Mouse (Mus musculus) liver, embryonic 18 days (tissue): Measurements from ENCODE around the gene Rc3h2. TPM values are rescaled to one million over a fixed set of nuclear protein-coding genes. Genes with fewer than 3 reads are reported as not detected.

Experiments used
- polyA plus RNA-seq: library from polyadenylated mRNA; depleted of rRNA; stranded (reverse); fragments of >200 nt; gene quantifications from 2 replicates; pipeline ENCODE4 v1.2.3, GENCODE M21; 2012; rRNA removed

Rc3h2 gene
- polyA plus RNA-seq = 3.7 and 4.3 TPM in 2 replicates

DNA sequence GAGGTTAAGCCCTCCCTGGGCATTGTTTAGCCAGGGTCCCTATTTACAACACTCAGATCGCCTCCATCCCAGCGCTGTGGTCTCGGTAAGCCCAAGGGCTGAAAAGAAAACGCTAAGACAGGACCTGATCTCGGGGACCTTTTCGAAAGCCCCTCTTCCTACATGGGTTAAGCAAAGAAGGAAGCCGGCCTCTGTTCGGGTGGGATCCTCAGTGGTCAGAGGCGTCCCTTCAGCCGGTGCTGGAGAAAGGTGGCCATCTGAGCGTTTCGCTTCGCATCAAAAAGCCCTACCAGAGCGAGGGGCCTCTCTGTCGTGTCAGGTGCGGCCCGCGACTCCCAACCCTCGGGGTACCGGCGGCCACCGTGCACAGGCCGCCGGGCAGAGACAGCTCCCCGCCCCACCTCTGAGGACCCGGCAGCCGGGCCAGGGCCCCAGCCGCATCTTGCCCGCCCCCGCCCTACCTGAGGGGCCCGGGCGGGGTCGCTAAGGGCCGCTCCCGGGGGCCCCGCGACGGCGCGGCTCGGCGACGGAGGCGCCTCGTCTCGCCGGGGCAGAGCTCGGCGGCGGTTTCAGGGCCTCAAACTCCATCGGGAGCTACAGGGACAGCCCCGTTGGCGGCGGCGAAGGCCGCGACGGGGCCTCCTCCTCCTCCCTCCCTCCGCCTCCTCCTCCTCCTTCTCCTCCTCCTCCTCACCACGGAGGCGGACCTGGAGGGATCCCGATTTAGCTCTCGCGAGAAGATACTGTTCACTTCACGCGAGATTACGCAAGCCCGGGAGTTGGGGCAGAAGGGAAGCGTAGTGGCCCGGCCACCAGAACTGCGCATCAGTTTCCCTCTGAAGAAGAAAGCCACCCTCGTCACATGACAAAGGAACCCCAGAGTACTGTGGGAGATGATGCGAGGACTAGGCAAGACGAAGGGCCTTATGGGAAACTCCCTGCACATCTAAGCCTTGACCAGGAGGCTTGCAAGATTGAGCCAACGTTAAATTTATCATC, at the start of gene Rc3h2:
TSS of gene Rc3h2 (minus strand) at position 598 of the 999 bp plus-strand sequence.

DNA sequence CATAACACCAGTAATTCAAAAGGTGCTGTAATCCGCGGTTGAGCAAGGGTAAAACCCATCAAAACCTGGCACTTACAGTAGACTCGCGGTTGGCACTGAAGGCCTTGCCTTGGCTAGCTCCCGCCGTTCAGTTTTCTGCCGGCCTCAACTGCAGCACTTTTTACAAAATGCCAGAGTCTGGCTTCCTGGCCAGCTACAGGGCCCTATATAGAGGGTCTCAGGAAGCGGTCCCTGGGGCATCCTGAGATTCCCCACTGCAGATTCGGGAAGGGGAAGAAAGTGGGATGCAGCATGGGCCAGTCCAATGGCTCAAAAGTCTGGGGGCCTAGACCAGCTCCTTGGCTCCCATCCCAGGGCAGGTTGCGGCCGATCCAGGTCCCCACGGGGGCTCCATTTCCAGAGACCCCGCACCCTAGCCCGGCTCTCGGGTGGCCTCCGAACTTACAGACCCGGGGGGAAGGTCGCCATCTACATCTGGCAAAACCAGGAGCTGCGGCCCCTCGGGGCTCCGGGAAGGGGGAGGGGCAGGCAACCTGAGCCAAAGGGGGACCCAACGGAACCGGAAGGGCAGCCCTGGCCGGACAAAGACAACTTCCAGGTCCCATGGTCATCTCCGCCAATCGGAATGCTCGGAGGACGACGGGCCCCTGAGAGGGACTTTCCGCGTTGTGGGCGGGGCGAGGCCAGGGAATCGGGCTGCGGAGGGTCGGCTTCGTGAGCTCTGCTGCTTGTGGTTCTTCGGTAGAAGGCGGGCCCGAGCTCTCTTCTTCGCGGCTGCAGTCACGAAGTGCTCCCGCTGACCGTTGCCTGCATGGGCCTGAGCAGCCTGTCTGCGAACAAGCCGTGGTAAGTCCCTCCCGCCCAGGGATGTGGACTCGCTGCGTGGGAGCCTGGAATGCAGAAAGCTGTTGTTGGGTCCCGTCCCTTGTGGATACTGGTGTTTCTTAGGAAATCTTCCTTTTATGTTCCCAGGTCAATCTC, 20.2 kb upstream of the Rc3h2 start, which contains the start of the genes Zbtb26, Zbtb6 and Rabgap1:
TSS of gene Zbtb26 (minus strand) at position 525 of the 981 bp plus-strand sequence.
TSS of gene Zbtb6 (minus strand) at position 561 of the 981 bp plus-strand sequence.
TSS of gene Rabgap1 (plus strand) at position 669 of the 981 bp plus-strand sequence.

DNA sequence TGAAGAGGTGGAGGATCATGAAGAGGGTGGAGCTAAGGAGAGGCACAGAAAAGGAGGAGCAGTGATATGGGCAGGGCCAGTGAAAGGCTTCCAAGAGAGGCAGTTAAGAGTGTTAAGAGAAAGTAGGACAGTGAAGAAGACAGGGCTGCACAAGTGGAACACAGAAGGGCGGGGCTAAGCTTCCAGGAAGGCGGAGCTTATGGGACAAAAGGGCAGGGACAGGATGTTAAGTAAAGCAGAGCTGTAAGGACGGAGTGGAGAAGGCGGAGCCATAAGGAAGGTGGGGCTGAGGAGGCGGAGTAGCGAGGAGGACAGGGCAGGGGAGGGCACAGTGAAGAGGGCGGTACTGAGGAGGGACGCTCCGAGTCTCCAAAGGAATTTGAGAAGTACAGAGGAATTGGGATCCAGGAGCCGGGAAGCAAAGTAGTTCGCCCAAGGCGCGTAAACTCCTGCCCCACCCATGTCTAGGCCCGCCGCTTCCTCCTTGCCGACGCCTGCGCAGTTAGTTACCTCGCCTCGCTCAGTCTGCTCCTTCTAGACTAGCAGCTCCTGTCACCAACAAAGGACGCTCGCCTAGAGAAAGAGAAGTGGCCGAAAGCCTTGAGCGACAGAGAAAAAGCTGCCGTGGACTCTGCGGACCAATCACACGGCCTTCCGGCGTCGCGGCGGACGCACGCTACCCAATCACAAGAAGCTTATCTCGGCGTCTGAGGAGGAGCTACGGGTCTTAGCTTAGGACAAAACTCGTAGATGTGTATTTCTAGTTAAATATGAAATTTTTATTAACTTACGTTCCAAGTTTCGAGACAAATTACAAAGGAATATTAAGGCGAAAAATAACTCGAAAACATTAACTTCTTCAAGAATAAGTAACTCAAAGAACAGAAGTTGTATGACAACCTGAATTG, 63.8 kb downstream of the Rc3h2 start, which contains the start of gene Pdcl:
TSS of gene Pdcl (minus strand) at position 700 of the 908 bp plus-strand sequence.

DNA sequence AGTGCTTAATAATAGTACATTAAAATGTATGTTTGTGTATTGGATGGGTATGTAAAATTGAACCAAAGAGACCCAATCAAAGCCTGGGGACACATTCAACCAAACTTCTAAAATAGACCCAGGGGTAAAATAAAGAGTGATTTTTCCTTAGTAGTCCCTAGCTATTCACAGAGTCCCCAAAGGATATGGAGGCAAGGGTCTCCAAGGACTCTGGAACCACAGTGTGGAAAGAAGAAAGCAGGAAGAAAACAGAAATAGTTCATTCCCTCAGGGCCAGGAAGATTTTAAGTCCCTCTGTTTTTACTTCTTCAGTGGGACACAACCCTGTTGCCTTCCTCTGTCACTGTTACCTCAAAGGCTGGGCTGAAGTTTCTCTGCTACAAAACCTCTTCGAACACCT, 96.5 kb downstream of the Rc3h2 start, which contains the start of gene Olfr368:
TSS of gene Olfr368 (plus strand) at position 301 of the 400 bp plus-strand sequence.

Other genes with a start within 250 kb of the Rc3h2 start
- not detected in 2 replicates for gene Olfr365, start 234.7 kb downstream of the Rc3h2 start, polyA plus RNA-seq
- not detected in 2 replicates for gene Olfr366, start 211.3 kb downstream of the Rc3h2 start, polyA plus RNA-seq
- not detected in 2 replicates for gene Olfr368, start 96.4 kb downstream of the Rc3h2 start, polyA plus RNA-seq
- gene Pdcl, start 63.6 kb downstream of the Rc3h2 start, polyA plus RNA-seq = 8.2 and 8.5 TPM in 2 replicates
- 2.1 and 2.6 TPM in 2 replicates for gene Zbtb26, start 20.2 kb upstream of the Rc3h2 start, polyA plus RNA-seq
- gene Zbtb6, start 20.3 kb upstream of the Rc3h2 start, polyA plus RNA-seq = 2.7 TPM in 2 replicates
- 5.5 and 5.6 TPM in 2 replicates for gene Rabgap1, start 20.4 kb upstream of the Rc3h2 start, polyA plus RNA-seq
- 0.03 and 0.04 TPM in 2 replicates for gene Gpr21, start 93.4 kb upstream of the Rc3h2 start, polyA plus RNA-seq